Mouse (Mus musculus) neural tube, embryonic 13.5 days (tissue): ENCODE results near the gene Cstad. TPM values are rescaled to one million over a fixed set of nuclear protein-coding genes. Genes with fewer than 3 reads are reported as not detected.

Experiments used
- ATAC-seq: fragments of 200-750 bp; cut with Nextera tagmentation; 2 replicates; pipeline ENCODE4 v1.8.0; 2017; ENCODE audit warnings: low read depth, mild to moderate bottlenecking, moderate TSS enrichment, moderate library complexity
- H3K27ac ChIP-seq: fragments of 300-500 bp; sonication (generic); replicated peaks from 2 replicates; pipeline ENCODE4 v1.5.1; 2015; ENCODE audit warnings: moderate library complexity, mild to moderate bottlenecking, inconsistent platforms
- H3K27me3 ChIP-seq: fragments of 300-500 bp; sonication (generic); 2 replicates; pipeline ENCODE4 v1.6.1; 2015; ENCODE audit warnings: mild to moderate bottlenecking, inconsistent platforms
- H3K36me3 ChIP-seq: fragments of 300-500 bp; sonication (generic); 2 replicates; pipeline ENCODE4 v1.6.1; 2015; ENCODE audit warnings: mild to moderate bottlenecking, inconsistent platforms
- H3K4me1 ChIP-seq: fragments of 300-500 bp; sonication (generic); replicated peaks from 2 replicates; pipeline ENCODE4 v1.6.1; 2015; ENCODE audit warnings: inconsistent platforms
- H3K4me2 ChIP-seq: fragments of 300-500 bp; sonication (generic); 2 replicates; pipeline ENCODE4 v1.6.1; 2015; ENCODE audit warnings: inconsistent platforms, mild to moderate bottlenecking, moderate library complexity
- H3K4me3 ChIP-seq: fragments of 300-500 bp; sonication (generic); 2 replicates; pipeline ENCODE4 v1.5.1; 2015; ENCODE audit warnings: mild to moderate bottlenecking, inconsistent platforms
- H3K9ac ChIP-seq: fragments of 300-500 bp; sonication (generic); 2 replicates; pipeline ENCODE4 v1.6.1; 2015; ENCODE audit warnings: moderate library complexity, mild to moderate bottlenecking, inconsistent platforms
- H3K9me3 ChIP-seq: fragments of 300-500 bp; sonication (generic); 2 replicates; pipeline ENCODE4 v1.6.1; 2016; ENCODE audit warnings: inconsistent platforms
- WGBS: fragments of 180-500 bp; shearing (Covaris S2); methylation state at CpG from one replicate; pipeline ENCODE4 v1.1.7; 2015; 5-methylcytosine and 5-hydroxymethylcytosine counted together
- polyA plus RNA-seq: library from polyadenylated mRNA; unstranded; fragments of >200 nt; fragmentation: Nextera tagmentation; extraction: Ambion mirVana; gene quantifications from 2 replicates; pipeline ENCODE4 v1.2.1, GENCODE M21; 2015

The Cstad gene
- polyA plus RNA-seq, 1 experiment from 2014 or later = 0.98 TPM

DNA sequence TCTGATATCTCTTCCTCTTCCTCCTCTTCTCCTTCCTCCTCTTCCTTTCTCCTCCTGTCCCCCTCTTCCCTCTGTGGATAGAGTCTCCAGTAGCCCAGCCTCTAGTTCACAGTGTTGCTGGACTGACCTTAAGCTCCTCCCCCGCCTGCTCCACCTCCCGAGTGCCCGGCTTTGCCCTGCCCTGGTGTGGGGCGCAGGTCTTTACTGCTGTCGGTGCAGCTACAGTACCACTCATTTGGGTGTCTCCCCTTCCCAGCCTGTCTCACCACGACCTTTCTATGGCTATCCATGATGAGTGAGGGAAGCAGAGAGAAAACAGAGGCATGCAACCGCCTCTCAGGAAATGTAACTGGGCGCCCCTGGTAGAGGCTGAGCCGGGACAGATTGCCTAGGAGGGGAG is 5.5 kb downstream of the Cstad start:
- peak overlapping the region; percentile 58 for H3K9ac ChIP-seq
- peaks cover 54% of the 10 kb centered on the region for H3K4me1 ChIP-seq
- H3K4me2 ChIP-seq = peak overlapping the region; percentile 28
- H3K9me3 ChIP-seq = no peaks in the 10 kb centered on the region
- ATAC-seq = no peak
- H3K27me3 ChIP-seq = no peaks in the 10 kb centered on the region
- H3K27ac ChIP-seq = peak overlapping the region; percentile 68
- no peak overlapping the region for H3K4me3 ChIP-seq
- 15% methylated on average over 9 of the region's 9 CpGs for WGBS
- H3K36me3 ChIP-seq = no peaks in the 10 kb centered on the region

DNA sequence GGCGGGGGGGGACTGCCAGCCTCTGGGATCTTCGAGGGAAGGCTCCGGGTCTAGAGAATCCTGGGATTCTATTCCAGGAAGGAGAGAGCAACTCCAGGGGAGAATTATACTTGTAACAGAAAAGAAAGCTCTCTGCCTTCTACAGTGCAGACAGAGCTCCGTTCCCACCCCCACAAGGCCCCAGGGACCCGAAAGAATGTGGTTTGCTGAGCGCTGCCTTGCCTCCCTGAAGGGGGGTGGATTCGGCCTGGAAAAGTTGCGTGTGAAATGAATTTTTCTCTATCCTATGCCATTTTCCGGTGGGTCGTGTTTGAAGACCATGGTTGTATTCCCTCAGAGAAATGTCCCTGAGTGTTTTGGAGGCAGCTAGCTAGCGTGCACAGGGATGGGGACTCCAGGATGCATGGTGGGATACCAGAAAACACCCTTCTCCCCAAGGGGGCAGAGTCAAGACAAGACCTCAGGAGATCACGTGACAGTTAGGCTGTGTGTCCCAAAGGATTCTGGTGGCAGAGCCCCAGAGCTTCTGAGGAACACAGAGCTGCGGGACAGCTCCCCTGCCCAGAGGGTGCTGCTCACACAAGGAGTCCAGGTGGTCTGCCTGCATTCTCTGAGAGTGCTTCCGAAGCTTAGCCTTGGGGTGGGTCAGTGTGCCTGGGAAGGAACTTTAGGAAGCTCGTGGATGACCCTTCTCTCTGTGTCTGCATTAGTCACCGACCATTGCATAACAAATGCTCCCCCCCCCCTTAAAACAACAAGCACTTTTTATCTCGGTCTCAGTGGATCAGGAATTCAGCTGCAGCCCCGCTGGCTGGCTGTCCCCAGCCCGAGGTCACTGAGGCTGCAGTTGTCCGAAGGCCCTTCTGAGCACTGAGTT is 6.4 kb downstream of the Cstad start:
- H3K27ac ChIP-seq = peak overlapping the region; percentile 68
- H3K4me3 ChIP-seq = no peak overlapping the region
- WGBS = 10% methylated on average over 20 of the region's 20 CpGs
- no peaks in the 10 kb centered on the region for H3K9me3 ChIP-seq
- H3K4me1 ChIP-seq = peaks cover 55% of the 10 kb centered on the region
- peak overlapping the region; percentile 28 for H3K4me2 ChIP-seq
- H3K36me3 ChIP-seq = no peaks in the 10 kb centered on the region
- ATAC-seq = no peak
- peak overlapping the region; percentile 58 for H3K9ac ChIP-seq
- H3K27me3 ChIP-seq = no peaks in the 10 kb centered on the region

DNA sequence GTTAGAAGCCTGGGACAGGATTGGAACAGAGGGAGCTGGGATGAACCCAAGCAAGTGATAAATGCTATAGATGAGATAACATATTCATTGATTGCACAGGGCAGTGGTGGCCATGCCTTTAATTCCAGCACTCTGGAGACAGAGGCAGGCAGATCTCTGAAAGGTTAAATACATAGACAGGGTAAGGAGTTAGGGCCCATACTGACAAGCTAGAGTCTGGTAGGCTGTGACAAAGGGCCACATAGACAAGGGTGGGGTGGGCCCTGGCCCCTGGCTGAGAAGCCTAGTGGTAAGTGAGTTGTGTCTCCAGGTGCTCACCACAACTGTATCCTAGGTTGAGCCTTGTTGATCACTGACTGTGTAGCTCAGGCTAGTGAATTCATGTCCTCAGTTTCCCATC is 7.6 kb downstream of the Cstad start:
- Histone ChIP-seq H3K27me3 (no peaks in the 10 kb centered on the region), H3K9me3 (no peaks in the 10 kb centered on the region), H3K9ac (no peak overlapping the region), H3K36me3 (no peaks in the 10 kb centered on the region), H3K27ac (no peak overlapping the region), H3K4me2 (no peak overlapping the region), H3K4me3 (no peak overlapping the region), H3K4me1 (peaks cover 68% of the 10 kb centered on the region)
- no peak for ATAC-seq

DNA sequence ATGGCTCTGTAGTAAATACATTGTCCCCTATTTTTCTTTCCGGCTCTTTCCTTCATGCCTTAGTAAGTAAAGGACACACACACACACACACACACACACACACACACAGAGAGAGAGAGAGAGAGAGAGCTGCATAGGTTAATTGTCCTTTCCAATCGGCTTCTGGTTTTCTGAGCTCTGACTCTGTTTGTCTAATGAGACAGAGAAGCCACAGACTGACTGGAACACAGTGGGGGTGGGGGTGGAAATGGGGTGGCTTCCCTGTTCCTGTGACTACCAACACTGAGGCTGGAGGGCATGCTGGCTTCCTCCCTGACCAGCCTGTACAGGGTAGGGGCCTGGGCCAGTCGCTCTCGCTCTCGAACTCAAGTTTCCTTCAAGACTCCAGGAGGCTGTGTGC is 8.9 kb downstream of the Cstad start:
- no peak overlapping the region for H3K27ac ChIP-seq
- ATAC-seq = no peak
- H3K9ac ChIP-seq = no peak overlapping the region
- peaks cover 81% of the 10 kb centered on the region for H3K4me1 ChIP-seq
- H3K4me3 ChIP-seq = no peak overlapping the region
- H3K9me3 ChIP-seq = no peaks in the 10 kb centered on the region
- no peaks in the 10 kb centered on the region for H3K36me3 ChIP-seq
- WGBS = 63% methylated on average over 5 of the region's 5 CpGs
- no peaks in the 10 kb centered on the region for H3K27me3 ChIP-seq
- no peak overlapping the region for H3K4me2 ChIP-seq

DNA sequence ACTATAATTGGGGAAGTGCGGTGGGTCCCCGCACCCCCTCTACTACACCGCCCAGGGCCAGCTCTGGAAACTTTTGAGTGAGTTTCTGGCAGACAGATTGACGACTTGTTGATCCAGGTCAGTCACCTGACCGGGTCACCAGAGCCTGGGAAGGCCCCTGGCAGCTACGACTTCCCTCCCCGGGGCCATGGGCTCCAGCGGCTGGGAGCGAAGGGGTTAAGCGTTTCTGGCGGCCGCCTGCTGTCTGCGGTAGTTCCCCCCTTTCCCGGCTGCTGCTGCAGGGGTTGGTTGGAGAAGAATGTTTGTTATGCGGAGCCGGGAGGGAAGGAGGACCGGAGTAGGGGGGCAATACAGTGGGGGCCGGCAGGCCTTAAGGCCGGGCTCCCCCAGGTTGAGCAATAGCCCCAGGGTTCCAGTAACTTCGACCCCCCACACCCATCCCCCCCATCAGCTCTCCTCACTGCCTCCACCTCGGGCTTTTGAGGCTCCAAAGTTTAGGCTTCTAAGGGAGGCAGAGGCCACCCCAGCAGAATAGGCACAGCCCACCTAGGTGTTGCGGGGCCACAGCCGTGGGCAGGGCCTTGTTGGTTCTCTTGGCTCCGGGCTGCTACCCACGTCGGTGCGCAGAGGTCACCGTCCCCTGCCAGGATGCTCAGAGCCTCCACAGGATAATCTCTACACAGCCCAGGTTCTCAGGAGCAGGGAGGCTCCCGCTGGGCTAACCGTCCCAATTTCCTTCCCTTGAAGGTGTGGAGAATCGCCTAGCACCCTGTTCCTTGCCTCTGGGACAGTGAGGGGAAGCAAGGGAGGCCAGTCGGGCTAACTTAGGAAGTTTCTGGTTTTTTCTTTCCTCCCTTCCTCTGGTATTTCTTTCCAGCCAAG is 10.3 kb downstream of the Cstad start:
- Histone ChIP-seq H3K4me1 (peaks cover 83% of the 10 kb centered on the region), H3K9me3 (no peaks in the 10 kb centered on the region), H3K27me3 (no peaks in the 10 kb centered on the region), H3K36me3 (no peaks in the 10 kb centered on the region), H3K27ac (peak overlapping the region; percentile 96), H3K9ac (peak overlapping the region; percentile 63), H3K4me3 (peak overlapping the region; percentile 7; the same call in 1 of the 2 replicates), H3K4me2 (peak overlapping the region; percentile 50)
- 3% methylated on average over 28 of the region's 32 CpGs for WGBS
- no peak for ATAC-seq

DNA sequence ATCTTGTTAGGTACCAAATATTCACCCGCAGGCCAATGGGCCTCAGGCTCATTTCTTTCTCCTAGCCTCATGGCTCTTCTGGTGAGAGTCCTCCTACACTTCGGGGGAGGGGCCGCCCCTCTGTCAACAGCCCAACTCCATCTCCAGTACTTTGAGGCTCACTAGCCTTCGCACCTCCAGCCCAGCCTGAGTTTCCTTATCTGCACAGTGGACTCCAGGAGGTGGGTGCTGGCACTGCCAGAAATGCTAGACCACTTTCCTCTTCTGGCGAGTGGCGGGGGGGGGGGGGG is 10.9 kb downstream of the Cstad start:
- peak overlapping the region; percentile 96 for H3K27ac ChIP-seq
- H3K9ac ChIP-seq = peak overlapping the region; percentile 63
- 8% methylated on average over 5 of the region's 6 CpGs for WGBS
- peaks cover 77% of the 10 kb centered on the region for H3K4me1 ChIP-seq
- no peaks in the 10 kb centered on the region for H3K9me3 ChIP-seq
- ATAC-seq = no peak
- H3K4me3 ChIP-seq = no peak overlapping the region
- H3K36me3 ChIP-seq = no peaks in the 10 kb centered on the region
- no peak overlapping the region; the same call in 1 of the 2 replicates for H3K4me2 ChIP-seq
- no peaks in the 10 kb centered on the region for H3K27me3 ChIP-seq

DNA sequence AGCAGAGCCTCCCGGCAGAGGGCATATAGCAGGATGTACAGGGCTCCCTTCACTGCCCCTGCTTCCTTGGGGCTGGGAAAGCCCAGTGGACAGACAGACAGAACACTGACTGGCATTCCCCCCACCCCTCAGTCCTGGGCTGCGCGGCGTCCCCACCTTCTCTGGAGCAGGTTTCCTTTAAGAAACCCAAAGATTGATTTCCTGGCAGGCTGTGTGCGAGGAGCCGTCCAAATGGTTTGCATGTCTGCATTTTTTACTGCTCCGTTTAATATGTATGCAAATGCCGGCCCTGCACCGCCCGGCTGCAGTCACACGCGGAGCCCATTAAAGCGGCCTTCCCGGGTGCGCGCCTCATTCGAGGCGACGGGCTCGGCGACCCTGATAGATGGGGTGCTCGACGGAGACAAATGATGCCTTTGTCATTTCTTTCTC is 11.8 kb downstream of the Cstad start:
- Histone ChIP-seq H3K4me2 (peak overlapping the region; percentile 44), H3K36me3 (no peaks in the 10 kb centered on the region), H3K9me3 (no peaks in the 10 kb centered on the region), H3K4me1 (peaks cover 68% of the 10 kb centered on the region), H3K9ac (peak overlapping the region; percentile 55), H3K27me3 (no peaks in the 10 kb centered on the region), H3K4me3 (0 out of 2 replicates have a peak overlapping the region, but pooled peaks have one; percentile 2), H3K27ac (peak overlapping the region; percentile 96)
- peak; percentile 57 for ATAC-seq
- 3% methylated on average over 23 of the region's 23 CpGs for WGBS

DNA sequence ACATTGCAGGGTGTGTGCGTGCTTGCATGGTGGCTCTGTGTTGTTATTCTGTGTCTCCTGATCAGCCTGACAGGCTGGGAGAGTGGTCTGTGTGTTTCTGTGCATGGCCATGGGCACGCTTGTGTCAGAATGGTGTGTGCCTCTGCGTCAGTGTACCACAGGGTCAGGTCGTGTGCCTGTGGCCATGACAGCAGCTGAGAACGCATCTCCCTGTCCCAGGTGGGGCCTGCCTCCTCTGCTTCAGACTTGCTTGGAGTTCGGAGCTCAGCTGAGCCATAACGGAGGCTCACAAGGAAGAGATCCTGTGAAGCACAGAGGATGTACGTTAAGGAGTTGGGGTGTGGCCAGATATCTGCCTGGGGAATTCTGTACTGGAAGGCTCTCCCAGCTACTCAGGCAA is 13.1 kb downstream of the Cstad start:
- H3K36me3 ChIP-seq = no peaks in the 10 kb centered on the region
- no peak for ATAC-seq
- no peak overlapping the region for H3K4me3 ChIP-seq
- H3K9me3 ChIP-seq = no peaks in the 10 kb centered on the region
- 57% methylated on average over 8 of the region's 8 CpGs for WGBS
- no peaks in the 10 kb centered on the region for H3K27me3 ChIP-seq
- no peak overlapping the region for H3K4me2 ChIP-seq
- peak overlapping the region; percentile 96 for H3K27ac ChIP-seq
- peak overlapping the region; percentile 55 for H3K9ac ChIP-seq
- peaks cover 64% of the 10 kb centered on the region for H3K4me1 ChIP-seq

DNA sequence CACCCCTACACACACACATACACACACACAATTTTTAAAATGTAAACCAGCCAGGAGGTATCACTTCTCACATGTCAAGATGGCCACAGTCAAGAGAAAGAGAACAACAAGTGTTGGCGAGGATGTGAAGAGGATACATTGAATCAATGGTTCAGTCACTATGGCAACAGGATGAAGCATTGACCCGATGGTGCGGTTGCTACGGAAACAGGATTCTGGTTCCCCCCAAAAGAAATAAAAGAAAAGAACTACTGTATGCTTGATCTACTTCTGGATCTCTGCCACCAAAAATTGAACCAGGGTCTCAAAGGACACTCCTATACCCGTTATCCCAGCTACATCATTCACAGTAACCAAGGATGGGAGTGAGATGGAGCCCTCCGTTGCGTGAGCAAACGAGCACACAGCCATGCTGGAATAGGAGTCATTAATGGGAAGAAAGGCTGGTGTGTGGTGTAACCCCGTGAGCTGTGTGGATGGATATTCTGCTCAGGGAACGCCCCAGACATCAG is 13.9 kb downstream of the Cstad start:
- H3K27me3 ChIP-seq = no peaks in the 10 kb centered on the region
- H3K27ac ChIP-seq = peak overlapping the region; percentile 96; the same call in 1 of the 2 replicates
- no peak for ATAC-seq
- no peak overlapping the region for H3K9ac ChIP-seq
- WGBS = 53% methylated on average over 10 of the region's 10 CpGs
- H3K4me2 ChIP-seq = no peak overlapping the region
- no peaks in the 10 kb centered on the region for H3K9me3 ChIP-seq
- H3K4me3 ChIP-seq = no peak overlapping the region
- H3K36me3 ChIP-seq = no peaks in the 10 kb centered on the region
- H3K4me1 ChIP-seq = peaks cover 61% of the 10 kb centered on the region

DNA sequence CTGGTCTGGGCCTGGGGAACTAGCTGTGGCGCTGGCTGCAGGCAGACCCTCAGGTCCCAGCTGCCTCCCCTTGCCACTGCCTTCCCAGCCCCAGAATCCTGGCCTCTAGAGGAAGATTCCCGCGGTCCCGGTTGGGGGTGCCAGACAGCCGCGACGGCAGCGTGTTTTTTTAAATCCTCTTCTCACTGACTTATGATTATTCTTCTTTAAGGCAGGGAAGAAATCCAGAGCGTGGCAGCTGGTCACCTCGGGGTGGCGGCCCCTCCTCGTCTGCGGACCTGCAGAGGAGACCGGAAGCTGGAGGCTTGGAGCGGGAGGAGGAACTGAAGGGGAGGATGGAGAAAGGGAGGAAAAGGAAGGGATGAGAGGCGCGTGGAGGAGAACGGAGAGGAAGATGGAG is 18.7 kb downstream of the Cstad start:
- ATAC-seq = peak; percentile 49
- Histone ChIP-seq H3K27me3 (no peaks in the 10 kb centered on the region), H3K9me3 (no peaks in the 10 kb centered on the region), H3K4me2 (peak overlapping the region; percentile 51), H3K36me3 (no peaks in the 10 kb centered on the region), H3K27ac (peak overlapping the region; percentile 92), H3K9ac (peak overlapping the region; percentile 71), H3K4me1 (peaks cover 41% of the 10 kb centered on the region), H3K4me3 (peak overlapping the region; percentile 17; the same call in 1 of the 2 replicates)
- WGBS = 1% methylated on average over 18 of the region's 18 CpGs

DNA sequence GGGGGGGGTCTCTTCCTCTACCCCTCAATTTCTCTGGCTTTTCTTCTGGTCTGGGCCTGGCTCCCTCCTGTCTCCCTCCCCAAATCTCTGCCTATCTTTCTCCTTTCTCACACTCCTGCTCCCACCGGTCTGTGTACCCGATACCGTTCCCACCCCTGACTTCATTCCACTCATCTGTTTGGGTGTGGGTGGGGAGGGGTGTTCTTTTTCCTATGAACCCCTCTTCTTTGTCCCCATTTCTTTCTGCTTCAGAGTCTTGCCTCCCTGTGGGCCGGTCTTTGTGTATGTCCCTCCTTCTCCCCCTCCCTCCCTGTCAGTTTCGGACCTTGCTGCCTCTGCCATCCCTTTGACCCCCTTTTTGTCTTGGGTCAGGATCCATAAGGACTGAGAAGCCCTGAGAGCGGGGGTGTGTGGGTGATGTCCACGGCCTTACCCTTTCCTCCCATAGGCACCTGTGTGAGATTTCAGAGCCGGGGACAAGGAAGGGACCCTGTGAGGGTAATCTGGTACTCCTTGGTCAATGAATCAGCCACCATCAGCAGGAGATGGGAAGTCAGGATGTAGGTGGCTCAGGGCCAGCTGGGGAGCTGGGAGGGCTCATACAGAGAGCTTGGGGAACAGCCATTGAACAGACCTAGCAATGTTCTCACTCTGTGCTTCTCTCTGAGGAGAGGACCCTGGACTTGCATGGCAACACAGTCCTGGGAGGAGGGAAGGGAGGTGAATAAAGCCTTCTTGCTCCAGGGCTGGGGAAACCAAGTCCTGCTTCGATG is 19.5 kb downstream of the Cstad start:
- Histone ChIP-seq H3K9me3 (no peaks in the 10 kb centered on the region), H3K27ac (peak overlapping the region; percentile 92), H3K36me3 (no peaks in the 10 kb centered on the region), H3K4me2 (peak overlapping the region; percentile 51), H3K9ac (peak overlapping the region; percentile 71), H3K27me3 (no peaks in the 10 kb centered on the region), H3K4me3 (no peak overlapping the region), H3K4me1 (peaks cover 38% of the 10 kb centered on the region)
- WGBS = 36% methylated on average over 9 of the region's 9 CpGs
- ATAC-seq = peak; percentile 21; the same call in 1 of the 2 replicates
